Mouse (Mus musculus): Measurements from ENCODE around the gene Hcfc1. TPM values are rescaled to one million over a fixed set of nuclear protein-coding genes. Genes with fewer than 3 reads are reported as not detected.

Gene Hcfc1
- polyA plus RNA-seq, 1 experiment from 2014 or later = 52.1 TPM

- ATAC-seq (replicated peaks; ENCODE audit: insufficient number of reproducible peaks, low FRiP score, low TSS enrichment) = no peak
- Histone ChIP-seq H3K9ac (ENCODE audit: low read depth, low read length) (no peak overlapping the region), H3K36me3 (ENCODE audit: control insufficient read depth, insufficient read depth, low read length) (peaks cover 21% of the 10 kb centered on the region), H3K9me3 (replicated peaks; ENCODE audit: control insufficient read depth, low read length) (no peaks in the 10 kb centered on the region), H3K4me3 (ENCODE audit: low read depth, low read length) (no peak overlapping the region), H3K4me1 (ENCODE audit: control insufficient read depth, insufficient read depth, low read length) (no peaks in the 10 kb centered on the region), H3K27ac (ENCODE audit: low read depth, low read length) (no peak overlapping the region), H3K27me3 (ENCODE audit: control insufficient read depth, insufficient read depth, low read length) (no peaks in the 10 kb centered on the region), H3K4me2 (no peak overlapping the region)
- WGBS (ENCODE audit: insufficient replicate concordance) = 92% methylated on average over 6 of the region's 6 CpGs
These were observed 11.2 kb downstream of the Hcfc1 start for GRCm38 (mm10) chrX:73954988-73955387.

GRCm38 (mm10) chrX:73952603-73953002 lies 13.6 kb downstream of the Hcfc1 start:
- Histone ChIP-seq H3K27ac (ENCODE audit: low read depth, low read length) (no peak overlapping the region), H3K9me3 (replicated peaks; ENCODE audit: control insufficient read depth, low read length) (no peaks in the 10 kb centered on the region), H3K4me2 (no peak overlapping the region), H3K36me3 (ENCODE audit: control insufficient read depth, insufficient read depth, low read length) (peaks cover 30% of the 10 kb centered on the region), H3K4me3 (ENCODE audit: low read depth, low read length) (no peak overlapping the region), H3K9ac (ENCODE audit: low read depth, low read length) (no peak overlapping the region), H3K27me3 (ENCODE audit: control insufficient read depth, insufficient read depth, low read length) (no peaks in the 10 kb centered on the region), H3K4me1 (ENCODE audit: control insufficient read depth, insufficient read depth, low read length) (no peaks in the 10 kb centered on the region)
- 87% methylated on average over 5 of the region's 5 CpGs for WGBS (ENCODE audit: insufficient replicate concordance)
- no peak for ATAC-seq (replicated peaks; ENCODE audit: insufficient number of reproducible peaks, low FRiP score, low TSS enrichment)

- Histone ChIP-seq H3K4me2 (no peak overlapping the region), H3K27me3 (ENCODE audit: control insufficient read depth, insufficient read depth, low read length) (no peaks in the 10 kb centered on the region), H3K36me3 (ENCODE audit: control insufficient read depth, insufficient read depth, low read length) (peaks cover 35% of the 10 kb centered on the region), H3K9ac (ENCODE audit: low read depth, low read length) (no peak overlapping the region), H3K4me3 (ENCODE audit: low read depth, low read length) (no peak overlapping the region), H3K9me3 (replicated peaks; ENCODE audit: control insufficient read depth, low read length) (no peaks in the 10 kb centered on the region), H3K4me1 (ENCODE audit: control insufficient read depth, insufficient read depth, low read length) (no peaks in the 10 kb centered on the region), H3K27ac (ENCODE audit: low read depth, low read length) (no peak overlapping the region)
- no peak for ATAC-seq (replicated peaks; ENCODE audit: insufficient number of reproducible peaks, low FRiP score, low TSS enrichment)
- WGBS (ENCODE audit: insufficient replicate concordance) = 94% methylated on average over 10 of the region's 10 CpGs
These were observed 16.8 kb downstream of the Hcfc1 start for GRCm38 (mm10) chrX:73949341-73949740.

- H3K9me3 ChIP-seq (replicated peaks; ENCODE audit: control insufficient read depth, low read length) = no peaks in the 10 kb centered on the region
- H3K9ac ChIP-seq (ENCODE audit: low read depth, low read length) = no peak overlapping the region
- no peaks in the 10 kb centered on the region for H3K4me1 ChIP-seq (ENCODE audit: control insufficient read depth, insufficient read depth, low read length)
- 25% methylated on average over 4 of the region's 4 CpGs for WGBS (ENCODE audit: insufficient replicate concordance)
- H3K4me3 ChIP-seq (ENCODE audit: low read depth, low read length) = no peak overlapping the region
- H3K36me3 ChIP-seq (ENCODE audit: control insufficient read depth, insufficient read depth, low read length) = peaks cover 37% of the 10 kb centered on the region
- ATAC-seq (replicated peaks; ENCODE audit: insufficient number of reproducible peaks, low FRiP score, low TSS enrichment) = peak; percentile 29; the same call in 1 of the 2 replicates
- H3K4me2 ChIP-seq = no peak overlapping the region
- no peaks in the 10 kb centered on the region for H3K27me3 ChIP-seq (ENCODE audit: control insufficient read depth, insufficient read depth, low read length)
- no peak overlapping the region for H3K27ac ChIP-seq (ENCODE audit: low read depth, low read length)
These were observed 17.5 kb downstream of the Hcfc1 start for GRCm38 (mm10) chrX:73948647-73949046.

GRCm38 (mm10) chrX:73946896-73947295 lies 19.3 kb downstream of the Hcfc1 start:
- no peak overlapping the region for H3K27ac ChIP-seq (ENCODE audit: low read depth, low read length)
- H3K9ac ChIP-seq (ENCODE audit: low read depth, low read length) = no peak overlapping the region
- 84% methylated on average over 6 of the region's 6 CpGs for WGBS (ENCODE audit: insufficient replicate concordance)
- H3K4me3 ChIP-seq (ENCODE audit: low read depth, low read length) = no peak overlapping the region
- no peak overlapping the region for H3K4me2 ChIP-seq
- H3K9me3 ChIP-seq (replicated peaks; ENCODE audit: control insufficient read depth, low read length) = no peaks in the 10 kb centered on the region
- peaks cover 33% of the 10 kb centered on the region for H3K36me3 ChIP-seq (ENCODE audit: control insufficient read depth, insufficient read depth, low read length)
- H3K4me1 ChIP-seq (ENCODE audit: control insufficient read depth, insufficient read depth, low read length) = 0 out of 2 replicates have a peak, but pooled peaks cover 3% of the 10 kb centered on the region
- ATAC-seq (replicated peaks; ENCODE audit: insufficient number of reproducible peaks, low FRiP score, low TSS enrichment) = no peak
- H3K27me3 ChIP-seq (ENCODE audit: control insufficient read depth, insufficient read depth, low read length) = no peaks in the 10 kb centered on the region

GRCm38 (mm10) chrX:73942294-73942693 lies 23.9 kb downstream of the Hcfc1 start:
- Histone ChIP-seq H3K9me3 (replicated peaks; ENCODE audit: control insufficient read depth, low read length) (no peaks in the 10 kb centered on the region), H3K4me3 (ENCODE audit: low read depth, low read length) (no peak overlapping the region), H3K4me2 (no peak overlapping the region), H3K4me1 (ENCODE audit: control insufficient read depth, insufficient read depth, low read length) (0 out of 2 replicates have a peak, but pooled peaks cover 3% of the 10 kb centered on the region), H3K27ac (ENCODE audit: low read depth, low read length) (no peak overlapping the region), H3K9ac (ENCODE audit: low read depth, low read length) (no peak overlapping the region), H3K27me3 (ENCODE audit: control insufficient read depth, insufficient read depth, low read length) (no peaks in the 10 kb centered on the region), H3K36me3 (ENCODE audit: control insufficient read depth, insufficient read depth, low read length) (peaks cover 16% of the 10 kb centered on the region)
- WGBS (ENCODE audit: insufficient replicate concordance) = 55% methylated on average over 2 of the region's 2 CpGs
- no peak for ATAC-seq (replicated peaks; ENCODE audit: insufficient number of reproducible peaks, low FRiP score, low TSS enrichment)

GRCm38 (mm10) chrX:73941860-73942259 lies 24.3 kb downstream of the Hcfc1 start:
- peaks cover 13% of the 10 kb centered on the region for H3K36me3 ChIP-seq (ENCODE audit: control insufficient read depth, insufficient read depth, low read length)
- no peaks in the 10 kb centered on the region for H3K9me3 ChIP-seq (replicated peaks; ENCODE audit: control insufficient read depth, low read length)
- H3K4me2 ChIP-seq = no peak overlapping the region
- H3K4me3 ChIP-seq (ENCODE audit: low read depth, low read length) = no peak overlapping the region
- no peaks in the 10 kb centered on the region for H3K27me3 ChIP-seq (ENCODE audit: control insufficient read depth, insufficient read depth, low read length)
- no peak for ATAC-seq (replicated peaks; ENCODE audit: insufficient number of reproducible peaks, low FRiP score, low TSS enrichment)
- 36% methylated on average over 2 of the region's 2 CpGs for WGBS (ENCODE audit: insufficient replicate concordance)
- H3K4me1 ChIP-seq (ENCODE audit: control insufficient read depth, insufficient read depth, low read length) = 0 out of 2 replicates have a peak, but pooled peaks cover 3% of the 10 kb centered on the region
- no peak overlapping the region for H3K9ac ChIP-seq (ENCODE audit: low read depth, low read length)
- H3K27ac ChIP-seq (ENCODE audit: low read depth, low read length) = no peak overlapping the region

GRCm38 (mm10) chrX:73931871-73932270 lies 34.3 kb downstream of the Hcfc1 start:
- Histone ChIP-seq H3K36me3 (ENCODE audit: control insufficient read depth, insufficient read depth, low read length) (no peaks in the 10 kb centered on the region), H3K9me3 (replicated peaks; ENCODE audit: control insufficient read depth, low read length) (no peaks in the 10 kb centered on the region), H3K4me1 (ENCODE audit: control insufficient read depth, insufficient read depth, low read length) (no peaks in the 10 kb centered on the region; the same call in 1 of the 2 replicates), H3K27me3 (ENCODE audit: control insufficient read depth, insufficient read depth, low read length) (no peaks in the 10 kb centered on the region), H3K4me3 (ENCODE audit: low read depth, low read length) (no peak overlapping the region), H3K9ac (ENCODE audit: low read depth, low read length) (no peak overlapping the region), H3K27ac (ENCODE audit: low read depth, low read length) (no peak overlapping the region), H3K4me2 (no peak overlapping the region)
- WGBS (ENCODE audit: insufficient replicate concordance) = 80% methylated on average over 2 of the region's 2 CpGs
- no peak for ATAC-seq (replicated peaks; ENCODE audit: insufficient number of reproducible peaks, low FRiP score, low TSS enrichment)

GRCm38 (mm10) chrX:73930402-73931062 lies 35.6 kb downstream of the Hcfc1 start, which contains the start of gene Renbp:
TSS of gene Renbp (minus strand) at chrX:73930850.
- peak; percentile 89 for ATAC-seq (replicated peaks; ENCODE audit: insufficient number of reproducible peaks, low FRiP score, low TSS enrichment)

More at GRCm38 (mm10) chrX:73930402-73931062, 35.6 kb downstream of the Hcfc1 start, which contains the start of gene Renbp:
- Histone ChIP-seq H3K36me3 (ENCODE audit: control insufficient read depth, insufficient read depth, low read length) (no peaks in the 10 kb centered on the region), H3K4me2 (peak within 1 kb of the TSS; percentile 60), H3K4me1 (ENCODE audit: control insufficient read depth, insufficient read depth, low read length) (no peaks in the 10 kb centered on the region; the same call in 1 of the 2 replicates), H3K4me3 (ENCODE audit: low read depth, low read length) (peak within 1 kb of the TSS; percentile 39), H3K27ac (ENCODE audit: low read depth, low read length) (no peak within 1 kb of the TSS), H3K9me3 (replicated peaks; ENCODE audit: control insufficient read depth, low read length) (no peaks in the 10 kb centered on the region), H3K27me3 (ENCODE audit: control insufficient read depth, insufficient read depth, low read length) (no peaks in the 10 kb centered on the region), H3K9ac (ENCODE audit: low read depth, low read length) (peak within 1 kb of the TSS; percentile 54)
- 39% methylated on average over 17 of the region's 17 CpGs for WGBS (ENCODE audit: insufficient replicate concordance)

Measured in heart, embryonic 11.5 days (tissue).